Mouse (Mus musculus) embryonic facial prominence, embryonic 11.5 days (tissue): ENCODE data around the gene Csrp2. TPM values are rescaled to one million over a fixed set of nuclear protein-coding genes. Genes with fewer than 3 reads are reported as not detected.

Experiments
- ATAC-seq: fragments of 200-750 bp; cut with Nextera tagmentation; replicated peaks from 2 replicates; pipeline ENCODE4 v1.8.0; 2017; ENCODE audit warnings: low read depth; ENCODE audit not compliant: insufficient number of reproducible peaks, low FRiP score, low TSS enrichment
- DNase-seq: peaks from one replicate; pipeline ENCODE4 v3.0.0-alpha.2; 2015; ENCODE audit warnings: low spot score
- H3K27ac ChIP-seq: fragments of 300-500 bp; sonication (generic); replicated peaks from 2 replicates; pipeline ENCODE4 v1.5.1; 2014; ENCODE audit warnings: mild to moderate bottlenecking, low read depth, low read length, control low read depth
- H3K27me3 ChIP-seq: fragments of 300-500 bp; sonication (generic); 2 replicates; pipeline ENCODE4 v1.6.1; 2014; ENCODE audit warnings: mild to moderate bottlenecking, low read length, moderate library complexity, mixed read lengths; ENCODE audit not compliant: control insufficient read depth, insufficient read depth
- H3K36me3 ChIP-seq: fragments of 300-500 bp; sonication (generic); replicated peaks from 2 replicates; pipeline ENCODE4 v1.6.1; 2014; ENCODE audit warnings: low read depth, mild to moderate bottlenecking, low read length, moderate library complexity, mixed read lengths; ENCODE audit not compliant: control insufficient read depth, insufficient read depth
- H3K4me1 ChIP-seq: fragments of 300-500 bp; sonication (generic); 2 replicates; pipeline ENCODE4 v1.6.1; 2014; ENCODE audit warnings: low read length, mixed read lengths; ENCODE audit not compliant: control insufficient read depth, insufficient read depth
- H3K4me2 ChIP-seq: fragments of 300-500 bp; sonication (generic); 2 replicates; pipeline ENCODE4 v1.6.1; 2014; ENCODE audit warnings: low read depth, mild to moderate bottlenecking, control low read depth, low read length, moderate library complexity
- H3K4me3 ChIP-seq: fragments of 300-500 bp; sonication (generic); 2 replicates; pipeline ENCODE4 v1.5.1; 2014; ENCODE audit warnings: low read depth, low read length, control low read depth
- H3K9ac ChIP-seq: fragments of 300-500 bp; sonication (generic); replicated peaks from 2 replicates; pipeline ENCODE4 v1.6.1; 2014; ENCODE audit warnings: mild to moderate bottlenecking, control low read depth, low read length
- H3K9me3 ChIP-seq: fragments of 300-500 bp; sonication (generic); replicated peaks from 2 replicates; pipeline ENCODE4 v1.6.1; 2016; ENCODE audit warnings: mild to moderate bottlenecking, low read length, inconsistent platforms, mixed read lengths; ENCODE audit not compliant: control insufficient read depth
- WGBS: fragments of 180-500 bp; shearing (Covaris S2); extraction: QIAGEN DNeasy Blood & Tissue Kit; methylation state at CpG from one replicate; pipeline ENCODE4 v1.1.7; 2014; 5-methylcytosine and 5-hydroxymethylcytosine counted together
- polyA plus RNA-seq: library from polyadenylated mRNA; unstranded; fragments of >200 nt; fragmentation: Nextera tagmentation; extraction: Ambion mirVana; gene quantifications from 2 replicates; pipeline ENCODE4 v1.2.1, GENCODE M21; 2014

The Csrp2 gene
- polyA plus RNA-seq, 1 experiment from 2014 or later = 268 TPM

DNA sequence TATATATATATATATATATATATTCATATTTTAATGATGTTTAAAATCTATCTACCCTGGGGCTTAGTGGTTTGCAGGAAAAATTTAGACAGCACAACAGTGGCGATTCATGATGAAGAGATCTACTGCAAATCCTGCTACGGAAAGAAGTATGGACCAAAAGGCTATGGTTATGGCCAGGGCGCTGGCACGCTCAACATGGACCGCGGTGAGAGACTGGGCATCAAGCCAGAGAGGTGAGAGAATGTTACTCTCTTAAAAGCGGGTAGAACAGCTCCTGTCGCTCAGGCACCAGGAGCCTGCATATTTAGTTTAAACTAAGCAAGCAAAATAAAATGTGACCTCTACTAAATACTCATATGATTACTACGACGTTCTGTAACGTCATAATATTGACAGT lies 15.5 kb downstream of the Csrp2 start:
- ATAC-seq (no peak), DNase-seq (no peak)
- Histone ChIP-seq H3K27me3 (no peaks in the 10 kb centered on the region), H3K9me3 (no peaks in the 10 kb centered on the region), H3K9ac (no peak overlapping the region), H3K27ac (no peak overlapping the region), H3K4me2 (no peak overlapping the region), H3K36me3 (no peaks in the 10 kb centered on the region; the same call in 1 of the 2 replicates), H3K4me1 (0 out of 2 replicates have a peak, but pooled peaks cover under 1% of the 10 kb centered on the region), H3K4me3 (no peak overlapping the region)
- 93% methylated on average over 11 of the region's 11 CpGs for WGBS

GRCm38 (mm10) chr10:110935669-110936068 lies 16.1 kb downstream of the Csrp2 start:
- H3K27me3 ChIP-seq = no peaks in the 10 kb centered on the region
- DNase-seq (no peak), ATAC-seq (no peak)
- no peak overlapping the region for H3K4me2 ChIP-seq
- H3K4me1 ChIP-seq = no peaks in the 10 kb centered on the region
- H3K27ac ChIP-seq = no peak overlapping the region
- no peaks in the 10 kb centered on the region for H3K9me3 ChIP-seq
- WGBS = 86% methylated on average over 7 of the region's 7 CpGs
- H3K36me3 ChIP-seq = no peaks in the 10 kb centered on the region; the same call in none of the 2 replicates
- H3K4me3 ChIP-seq = no peak overlapping the region
- no peak overlapping the region for H3K9ac ChIP-seq

DNA sequence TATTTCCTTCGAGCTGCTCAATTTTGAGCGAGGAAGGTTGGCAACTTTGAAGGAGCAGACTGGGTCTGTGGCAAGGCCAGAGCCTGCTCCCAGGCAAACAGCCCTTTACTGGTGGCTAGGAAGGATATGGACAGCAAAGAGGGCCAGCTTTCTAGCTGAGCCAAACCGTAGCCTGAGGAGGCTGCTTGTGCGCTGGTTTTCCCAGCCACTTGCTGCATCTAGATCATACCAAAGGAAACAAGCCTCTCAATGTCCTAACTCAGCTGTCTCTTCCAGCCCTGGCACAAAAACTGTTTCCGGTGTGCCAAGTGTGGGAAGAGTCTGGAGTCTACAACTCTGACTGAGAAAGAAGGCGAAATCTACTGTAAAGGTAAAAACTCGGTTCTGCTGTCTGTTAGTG lies 18.8 kb downstream of the Csrp2 start:
- no peak for DNase-seq
- Histone ChIP-seq H3K4me2 (no peak overlapping the region), H3K36me3 (peaks cover 2% of the 10 kb centered on the region), H3K4me3 (no peak overlapping the region), H3K27me3 (no peaks in the 10 kb centered on the region), H3K27ac (no peak overlapping the region), H3K4me1 (no peaks in the 10 kb centered on the region), H3K9me3 (no peaks in the 10 kb centered on the region), H3K9ac (no peak overlapping the region)
- no peak for ATAC-seq
- WGBS = 90% methylated on average over 7 of the region's 7 CpGs

DNA sequence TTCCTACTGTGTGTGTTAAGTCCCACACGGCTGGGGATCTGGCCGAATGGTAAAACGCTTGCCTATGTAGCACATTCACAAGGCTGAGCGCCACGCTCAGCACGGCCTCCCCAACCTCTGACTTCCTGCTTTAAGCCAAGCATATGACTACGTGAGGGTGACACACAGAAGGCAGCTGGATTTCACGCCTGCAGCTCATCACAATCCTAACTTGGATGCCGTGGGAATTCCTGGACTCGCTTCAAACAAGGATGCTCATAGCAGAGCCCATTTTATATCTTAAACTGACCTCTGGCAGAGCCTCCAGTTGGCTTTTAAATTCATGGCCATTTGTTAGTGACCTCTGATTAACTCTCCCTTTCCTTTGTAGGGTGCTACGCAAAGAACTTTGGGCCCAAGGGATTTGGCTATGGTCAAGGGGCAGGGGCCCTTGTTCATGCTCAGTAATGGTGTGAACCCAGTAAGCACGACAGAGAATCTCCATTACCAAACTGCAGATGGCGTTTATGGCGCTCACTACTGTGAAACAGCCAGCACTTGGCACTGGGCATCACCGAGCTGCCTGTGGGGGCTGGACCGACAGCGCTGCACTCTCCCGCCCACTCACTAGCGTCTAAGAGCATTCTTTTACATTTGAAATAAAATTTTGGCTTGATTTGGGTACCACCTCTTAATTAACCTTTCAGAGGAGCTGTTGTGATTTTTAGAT lies 19.4 kb downstream of the Csrp2 start:
- H3K9me3 ChIP-seq = no peaks in the 10 kb centered on the region
- H3K4me1 ChIP-seq = no peaks in the 10 kb centered on the region
- no peak for ATAC-seq
- no peak overlapping the region for H3K9ac ChIP-seq
- H3K27me3 ChIP-seq = no peaks in the 10 kb centered on the region
- H3K4me3 ChIP-seq = no peak overlapping the region
- WGBS = 89% methylated on average over 19 of the region's 19 CpGs
- H3K36me3 ChIP-seq = peaks cover 2% of the 10 kb centered on the region
- H3K27ac ChIP-seq = no peak overlapping the region
- H3K4me2 ChIP-seq = no peak overlapping the region
- DNase-seq = no peak

- no peak for ATAC-seq
- no peaks in the 10 kb centered on the region for H3K27me3 ChIP-seq
- 77% methylated on average over 4 of the region's 4 CpGs for WGBS
- H3K27ac ChIP-seq = no peak overlapping the region
- H3K9ac ChIP-seq = no peak overlapping the region
- H3K4me1 ChIP-seq = no peaks in the 10 kb centered on the region
- peaks cover 2% of the 10 kb centered on the region for H3K36me3 ChIP-seq
- no peaks in the 10 kb centered on the region for H3K9me3 ChIP-seq
- H3K4me2 ChIP-seq = no peak overlapping the region
- no peak overlapping the region for H3K4me3 ChIP-seq
- no peak for DNase-seq
Observed at GRCm38 (mm10) chr10:110939717-110940116, 20.1 kb downstream of the Csrp2 start.

GRCm38 (mm10) chr10:110940740-110941398 lies 21.3 kb downstream of the Csrp2 start:
- 84% methylated on average over 13 of the region's 13 CpGs for WGBS
- no peaks in the 10 kb centered on the region for H3K9me3 ChIP-seq
- no peaks in the 10 kb centered on the region for H3K4me1 ChIP-seq
- no peak for ATAC-seq
- no peak overlapping the region for H3K9ac ChIP-seq
- peaks cover 2% of the 10 kb centered on the region for H3K36me3 ChIP-seq
- no peak overlapping the region for H3K27ac ChIP-seq
- DNase-seq = no peak
- H3K4me3 ChIP-seq = no peak overlapping the region
- H3K27me3 ChIP-seq = no peaks in the 10 kb centered on the region
- H3K4me2 ChIP-seq = no peak overlapping the region

DNA sequence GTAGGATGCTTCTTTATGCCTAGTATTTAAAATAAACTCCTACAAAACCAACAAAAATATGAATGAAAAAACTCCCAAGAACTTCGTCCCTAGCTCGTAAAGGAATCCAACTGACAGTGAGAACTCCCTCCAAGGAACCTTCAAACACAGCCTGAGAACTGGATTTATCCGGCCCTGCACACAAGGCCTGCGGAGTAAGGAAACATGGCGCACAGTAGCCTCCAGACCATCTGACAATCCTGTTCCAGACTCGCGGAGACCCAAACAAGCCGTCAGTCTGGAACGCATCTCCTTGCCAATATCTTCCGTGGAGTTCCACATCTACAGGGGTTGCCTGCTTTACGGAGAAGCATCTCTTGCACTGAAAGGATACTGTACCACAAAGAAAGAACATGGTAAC lies 22.4 kb downstream of the Csrp2 start:
- no peak overlapping the region for H3K9ac ChIP-seq
- peaks cover 2% of the 10 kb centered on the region for H3K36me3 ChIP-seq
- WGBS = 93% methylated on average over 11 of the region's 11 CpGs

GRCm38 (mm10) chr10:110942806-110943205 lies 23.2 kb downstream of the Csrp2 start:
- DNase-seq (no peak), ATAC-seq (no peak)
- Histone ChIP-seq H3K9ac (no peak overlapping the region), H3K27ac (no peak overlapping the region), H3K4me1 (no peaks in the 10 kb centered on the region), H3K4me3 (no peak overlapping the region), H3K4me2 (no peak overlapping the region), H3K27me3 (no peaks in the 10 kb centered on the region), H3K9me3 (no peaks in the 10 kb centered on the region), H3K36me3 (peaks cover 2% of the 10 kb centered on the region)
- 84% methylated on average over 9 of the region's 9 CpGs for WGBS

More for the DNA sequence above, 22.4 kb downstream of the Csrp2 start:
- Histone ChIP-seq H3K4me2 (no peak overlapping the region), H3K4me1 (no peaks in the 10 kb centered on the region), H3K27me3 (no peaks in the 10 kb centered on the region), H3K9me3 (no peaks in the 10 kb centered on the region), H3K27ac (no peak overlapping the region), H3K4me3 (no peak overlapping the region)
- ATAC-seq = no peak
- no peak for DNase-seq
